Mouse (Mus musculus): ENCODE measurements around the gene Gm10260. TPM values are rescaled to one million over a fixed set of nuclear protein-coding genes. Genes with fewer than 3 reads are reported as not detected.

Gene Gm10260
- total RNA-seq (2022), result 100 to 1,000 TPM in 3 of 4 experiments, 10 to 100 TPM in 1; 78.9 to 137 (median 104) TPM

GRCm38 (mm10) chr13:97760532-97760931 lies at the start of gene Gm10260:
Gene Gm10260, minus strand, starts transcription at chr13:97760632.
- DNase-seq (ENCODE audit: low spot score in 2 of 2), result no peak

DNA sequence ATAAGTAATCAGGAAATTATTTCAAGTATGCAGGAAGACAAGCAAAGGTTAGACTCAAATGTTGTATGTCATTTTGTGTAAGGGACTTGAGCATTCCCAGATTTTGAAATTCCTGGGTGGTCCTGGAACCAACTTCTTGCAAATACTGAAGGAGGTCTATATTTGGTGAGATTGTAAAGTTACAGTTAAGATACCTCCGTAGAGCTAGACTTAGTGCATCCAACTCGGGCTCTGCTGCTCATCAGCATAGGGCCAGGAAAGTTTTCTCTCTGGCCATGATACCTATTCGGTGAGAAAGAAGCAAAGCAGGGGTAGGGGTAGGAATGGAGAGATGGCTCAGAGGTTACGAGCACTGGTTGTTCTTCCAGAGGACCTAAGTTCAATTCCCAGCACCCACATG lies 49.4 kb upstream of the Gm10260 start:
- DNase-seq (ENCODE audit: low spot score in 2 of 2), result no peak

DNA sequence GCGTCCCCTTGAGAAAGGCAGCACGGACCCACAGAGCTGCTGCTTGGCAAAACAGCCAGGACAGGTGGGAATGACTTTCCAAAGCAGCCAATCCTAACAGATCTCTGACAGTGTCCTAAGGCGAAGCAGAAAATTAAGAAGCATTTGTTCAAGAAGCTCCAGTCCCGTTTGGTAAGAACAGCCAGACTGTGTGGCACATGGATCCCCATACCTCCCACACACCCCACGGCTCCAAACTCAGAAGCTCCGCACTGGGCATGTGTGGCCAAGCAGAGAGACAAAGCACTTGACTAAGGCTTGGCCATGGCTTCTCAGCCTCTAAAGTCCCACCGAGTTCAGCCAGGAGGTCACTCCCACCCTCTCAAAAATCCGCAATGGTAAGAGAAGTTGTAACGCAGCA lies 45.5 kb upstream of the Gm10260 start:
- DNase-seq (ENCODE audit: low spot score in 2 of 2), result no peak

GRCm38 (mm10) chr13:97802386-97802785 lies 42.0 kb upstream of the Gm10260 start:
- DNase-seq (ENCODE audit: low spot score in 2 of 2), result no peak

- no peak for DNase-seq (ENCODE audit: low spot score in 2 of 2)
Measured at GRCm38 (mm10) chr13:97797462-97797861, 37.0 kb upstream of the Gm10260 start.

GRCm38 (mm10) chr13:97794780-97795179 lies 34.3 kb upstream of the Gm10260 start:
- no peak for DNase-seq (ENCODE audit: low spot score in 2 of 2)

DNA sequence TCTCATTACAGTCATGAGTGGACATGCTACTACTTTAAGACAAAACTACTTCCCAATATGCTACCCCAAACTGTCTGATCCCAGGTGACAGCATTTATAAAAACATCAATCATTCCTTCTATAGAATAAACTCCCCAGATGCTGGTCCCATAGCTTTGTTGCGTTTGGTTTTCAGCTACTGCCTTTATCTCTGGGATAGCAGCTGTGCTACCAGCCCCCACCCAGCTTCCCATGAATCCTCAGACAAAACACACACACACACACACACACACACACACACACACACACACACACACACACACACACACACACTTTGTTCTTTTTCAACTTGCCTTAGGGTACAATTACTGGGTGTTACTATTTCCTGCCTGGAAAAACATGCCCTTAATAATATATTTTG lies 33.5 kb upstream of the Gm10260 start:
- DNase-seq (ENCODE audit: low spot score in 2 of 2), result no peak

DNA sequence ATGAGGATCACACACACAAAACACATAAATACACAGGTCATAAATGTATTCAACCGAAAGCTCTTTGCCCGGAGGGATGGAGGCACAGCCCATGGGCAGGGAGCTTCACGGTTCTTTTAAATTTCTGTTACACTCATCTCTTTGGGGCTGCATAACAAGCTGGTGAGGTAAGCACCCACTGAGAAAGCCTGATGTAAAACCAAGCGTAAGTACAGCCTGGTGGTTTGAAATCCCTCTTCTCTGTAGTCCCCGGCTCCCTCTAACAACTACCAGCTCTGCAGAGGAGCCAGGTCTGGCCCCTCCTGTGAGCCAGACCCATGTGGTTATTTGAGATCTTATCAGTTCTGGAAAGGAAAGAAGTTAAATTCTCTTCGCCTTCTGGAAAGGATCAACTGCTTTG lies 31.2 kb upstream of the Gm10260 start:
- DNase-seq (ENCODE audit: low spot score in 2 of 2), result no peak

DNA sequence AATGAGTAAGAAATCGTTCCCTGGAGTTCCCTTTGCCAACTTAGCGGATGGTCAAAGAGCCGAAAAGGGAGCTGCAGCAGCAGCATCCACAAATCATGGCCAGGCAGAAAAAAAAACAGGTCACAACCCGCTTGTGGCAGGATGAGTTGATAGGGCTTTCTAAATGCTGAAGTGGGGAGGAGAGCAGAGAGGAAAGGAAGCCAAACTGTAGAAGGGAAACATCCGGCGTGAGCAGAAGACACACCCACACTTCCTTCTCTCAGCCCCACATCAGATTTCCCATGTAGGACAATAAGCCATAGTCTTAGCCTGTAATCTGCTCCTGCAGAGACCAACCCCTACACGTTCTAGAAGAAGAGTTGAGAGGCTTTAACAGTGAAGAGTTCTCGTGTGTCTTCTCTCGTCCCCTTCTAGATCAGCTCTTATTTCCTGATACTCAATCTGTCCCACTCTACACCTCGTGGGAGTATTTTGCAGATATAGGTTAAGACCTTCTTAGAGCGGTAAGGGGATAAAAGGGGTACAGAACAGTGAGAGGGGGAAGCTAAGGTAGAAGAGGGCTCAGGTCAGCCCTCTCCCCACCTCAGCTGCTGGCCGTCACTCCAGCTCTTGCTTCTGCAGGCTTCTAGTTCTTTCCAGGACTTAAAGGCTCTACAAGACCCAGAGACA lies 29.5 kb upstream of the Gm10260 start:
- DNase-seq (ENCODE audit: low spot score in 2 of 2), result no peak

DNA sequence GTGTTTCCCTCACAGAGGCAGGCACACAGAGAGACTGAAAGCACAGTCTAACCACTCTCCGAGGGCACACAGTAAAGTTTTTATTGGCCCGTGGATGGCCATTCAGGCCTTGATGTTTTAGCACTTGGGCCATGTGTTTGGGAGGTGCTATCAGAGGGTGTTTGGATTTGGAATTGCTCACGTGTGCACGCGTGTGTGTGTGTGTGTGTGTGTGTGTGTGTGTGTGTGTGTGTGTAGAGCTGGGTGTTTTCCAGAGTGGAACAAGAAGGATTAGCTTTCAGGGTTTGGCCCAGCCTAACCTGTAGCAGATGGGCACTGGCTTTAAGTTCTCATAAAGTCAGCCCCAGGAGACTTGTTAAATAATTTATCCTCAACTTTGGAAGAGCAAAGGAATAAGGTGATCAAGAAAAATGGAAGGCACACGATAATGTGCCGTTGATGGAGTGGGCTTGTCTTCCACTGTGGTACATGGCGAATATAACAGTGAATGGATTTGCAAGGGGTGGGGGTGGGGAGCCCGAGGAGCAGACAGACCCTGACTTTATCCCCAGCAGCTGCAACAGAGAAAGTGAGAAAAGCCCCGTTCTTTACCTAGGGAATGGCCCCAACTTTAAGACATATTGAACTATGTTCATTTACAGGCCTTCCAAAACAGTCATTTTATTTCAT lies 24.9 kb upstream of the Gm10260 start:
- DNase-seq (ENCODE audit: low spot score in 2 of 2), result no peak

DNA sequence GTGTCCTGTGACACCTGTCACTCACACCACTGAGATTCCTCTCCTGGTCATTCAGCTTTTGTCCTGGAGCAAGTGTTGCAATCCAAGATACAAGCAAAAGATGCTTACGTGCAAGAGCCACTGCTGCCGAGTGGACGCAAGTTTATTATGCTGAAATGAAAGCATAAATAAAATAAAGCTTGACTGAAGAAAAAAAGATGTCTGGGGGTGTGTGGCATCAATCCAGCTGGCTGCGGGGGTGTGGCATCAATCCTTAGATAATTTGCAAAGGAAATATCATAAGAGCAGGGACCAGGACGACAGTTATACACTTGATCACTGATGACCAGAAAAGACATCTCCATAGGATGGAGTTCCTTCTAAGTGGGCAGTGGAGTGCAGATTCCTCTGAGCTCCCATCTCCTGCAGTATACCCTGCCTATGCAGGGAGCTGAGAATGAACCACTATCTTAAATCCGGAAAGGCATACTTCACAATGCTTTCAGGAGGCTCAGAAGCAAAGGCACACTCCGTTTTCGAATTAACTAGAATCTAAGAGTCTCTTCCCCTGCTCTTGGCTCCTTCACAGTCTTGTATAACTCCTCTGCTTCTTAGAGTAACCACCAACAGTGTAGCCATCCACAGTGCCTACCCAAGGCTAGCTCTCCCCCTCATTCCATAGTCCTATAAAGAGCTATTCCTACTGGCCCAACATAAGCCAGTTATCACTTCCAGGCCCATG lies 23.2 kb upstream of the Gm10260 start:
- no peak for DNase-seq (ENCODE audit: low spot score in 2 of 2)

DNA sequence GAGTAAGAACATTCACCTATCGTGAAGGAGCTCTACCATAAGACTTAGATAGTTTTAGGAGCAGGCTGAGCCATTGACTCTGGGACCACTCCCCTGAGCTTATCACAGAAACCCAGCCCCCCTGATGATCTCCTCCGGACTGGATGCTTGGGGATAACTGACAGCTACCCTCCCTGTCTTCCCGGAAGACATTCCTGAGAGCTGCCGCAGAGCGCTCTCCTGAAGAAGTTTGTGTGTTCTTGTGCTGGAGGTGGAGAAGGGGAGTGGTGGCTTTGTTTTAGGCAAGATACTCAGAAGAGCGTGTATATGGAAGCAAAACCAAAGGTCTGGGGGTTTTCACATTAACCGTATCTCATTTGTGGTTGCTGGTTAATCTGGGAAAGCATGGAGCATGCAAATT lies 21.6 kb upstream of the Gm10260 start:
- DNase-seq (ENCODE audit: low spot score in 2 of 2), result no peak

GRCm38 (mm10) chr13:97781637-97782036 lies 21.2 kb upstream of the Gm10260 start:
- no peak for DNase-seq (ENCODE audit: low spot score in 2 of 2)

GRCm38 (mm10) chr13:97780556-97780955 lies 20.1 kb upstream of the Gm10260 start:
- DNase-seq (ENCODE audit: low spot score in 2 of 2), result no peak

- no peak for DNase-seq (ENCODE audit: low spot score in 2 of 2)
Measured at GRCm38 (mm10) chr13:97779657-97780445, 19.4 kb upstream of the Gm10260 start.

DNA sequence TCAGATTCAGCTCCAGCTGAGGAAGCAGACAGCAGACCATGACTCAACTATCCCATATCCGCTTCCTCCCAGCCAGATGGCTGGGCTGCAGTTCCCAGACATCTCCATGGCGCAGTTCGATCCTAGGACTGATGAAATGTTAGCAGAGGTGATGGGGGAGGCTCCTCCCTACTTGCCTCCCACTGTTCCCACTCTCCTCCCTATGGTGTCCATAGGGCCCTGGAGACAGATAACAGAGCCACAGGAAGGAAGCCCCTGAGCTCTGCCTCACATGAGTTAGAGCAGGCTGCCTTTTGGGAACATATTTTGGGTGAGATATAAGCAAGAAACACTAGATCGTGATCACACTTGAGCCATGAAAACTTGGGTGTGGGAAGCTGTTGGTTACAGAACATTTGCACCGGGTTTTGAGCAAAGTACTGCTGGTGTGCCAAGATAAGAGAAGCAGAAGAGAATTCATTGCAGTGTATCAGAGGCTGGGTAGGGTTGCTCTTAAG lies 18.3 kb upstream of the Gm10260 start:
- no peak for DNase-seq (ENCODE audit: low spot score in 2 of 2)

DNA sequence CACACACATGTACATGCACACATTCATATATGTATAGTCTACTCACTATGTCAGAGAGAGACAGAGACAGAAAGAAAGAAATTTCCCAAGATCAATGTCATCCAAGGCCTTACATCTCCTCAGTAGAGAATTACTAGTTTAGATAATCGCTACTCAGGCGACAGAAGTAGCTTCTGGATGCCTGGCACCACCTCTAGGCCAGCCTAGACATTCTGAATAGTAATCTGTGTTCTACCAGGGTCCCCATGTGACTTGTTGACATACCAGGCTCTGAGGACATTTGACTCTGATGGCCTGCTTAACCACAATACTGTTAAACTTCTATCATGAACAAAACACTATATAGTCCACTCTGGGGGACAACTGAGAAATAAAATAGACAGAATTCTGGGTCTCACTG lies 17.2 kb upstream of the Gm10260 start:
- DNase-seq (ENCODE audit: low spot score in 2 of 2), result no peak

DNA sequence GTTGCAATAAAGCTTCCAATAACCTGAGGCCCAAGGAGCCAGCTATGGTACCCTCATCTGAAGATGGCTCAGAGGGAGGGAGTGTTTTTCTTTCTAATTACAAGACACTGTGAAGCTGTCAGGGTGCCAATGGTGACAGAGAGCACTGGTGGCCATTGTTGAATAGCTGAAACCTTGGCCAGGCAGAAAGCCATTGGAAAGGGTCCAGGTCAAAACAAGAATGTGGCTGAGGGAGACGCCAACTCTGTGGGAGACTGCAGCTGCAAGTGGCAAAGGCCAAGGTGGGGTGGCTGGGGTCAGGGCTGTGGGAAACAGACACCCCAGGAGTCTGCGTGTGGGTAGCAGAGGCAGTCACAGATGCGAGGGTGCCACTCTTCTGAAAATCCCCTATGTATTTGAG lies 16.3 kb upstream of the Gm10260 start:
- peak; percentile 33 to 50 for DNase-seq (ENCODE audit: low spot score in 2 of 2)

GRCm38 (mm10) chr13:97775907-97776306 lies 15.5 kb upstream of the Gm10260 start:
- no peak for DNase-seq (ENCODE audit: low spot score in 2 of 2)

DNA sequence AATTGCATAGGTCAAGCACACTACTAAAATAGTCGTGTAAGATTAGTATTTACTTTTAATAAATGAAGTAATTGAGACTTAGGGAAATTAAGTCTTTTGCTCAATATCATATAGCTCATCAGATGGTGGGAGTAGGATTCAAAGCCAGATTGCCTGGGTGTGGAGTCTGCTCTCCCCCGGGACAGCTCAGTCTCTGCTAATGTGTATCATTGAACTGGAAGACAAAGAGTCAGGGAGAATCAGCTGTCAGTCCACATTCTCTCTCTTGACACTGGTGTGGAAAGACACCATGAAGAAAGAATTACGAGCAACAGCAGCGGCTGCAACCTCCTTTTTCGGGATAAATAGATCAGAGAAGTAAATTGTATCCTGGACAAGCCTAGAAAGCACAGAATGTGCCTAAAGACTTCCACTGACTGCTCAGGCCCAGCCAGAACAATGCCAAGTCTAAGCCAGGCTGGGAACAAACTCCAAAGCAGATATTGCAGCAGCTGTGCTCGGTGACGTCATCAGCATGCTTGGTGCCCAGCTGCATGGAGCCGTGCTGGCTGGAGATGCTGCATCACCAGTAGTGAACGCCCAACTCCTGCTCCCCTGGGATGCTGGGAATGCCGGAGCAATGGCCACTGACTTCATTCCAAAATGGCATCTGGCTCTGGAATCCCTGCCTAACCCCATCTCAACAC lies 14.5 kb upstream of the Gm10260 start:
- peak; percentile 51 to 72 for DNase-seq (ENCODE audit: low spot score in 2 of 2)

DNA sequence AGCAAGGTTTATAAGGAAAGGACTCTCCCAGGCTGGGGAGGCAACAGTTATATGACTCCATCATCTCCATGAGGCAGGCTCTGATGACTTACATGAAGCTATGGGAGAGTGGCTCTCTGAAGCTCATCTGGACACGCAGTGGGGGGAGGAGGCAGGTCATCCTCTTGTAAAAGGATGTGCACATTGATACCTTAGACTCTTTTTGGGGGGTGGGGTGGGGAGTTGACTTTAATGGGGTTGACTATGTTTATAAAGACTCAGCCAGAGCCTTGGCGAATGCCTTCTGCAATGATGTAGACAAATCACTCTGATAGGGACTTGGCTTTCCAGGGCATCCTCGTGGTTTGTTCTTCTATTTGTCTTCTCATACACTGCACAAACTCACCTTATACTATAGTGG lies 8.8 kb upstream of the Gm10260 start:
- no peak for DNase-seq (ENCODE audit: low spot score in 2 of 2)
